Mouse (Mus musculus) heart, postnatal 10 days (tissue): ENCODE measurements around the gene Ikbip. TPM values are rescaled to one million over a fixed set of nuclear protein-coding genes. Genes with fewer than 3 reads are reported as not detected.

Experiments
- DNase-seq, 2 experiments: peaks; one replicate each; pipeline ENCODE4 v3.0.0; 2021
- intact Hi-C: fragments of 180-260 bp; cut with DNase I; formaldehyde crosslinking; loops from one replicate; pipeline ENCODE4 v1.15.1; 2025
- total RNA-seq, 2 experiments: library from RNA; stranded (reverse); gene quantifications; 2 replicates each; pipeline ENCODE4 v1.2.3; 2021

The Ikbip gene
- total RNA-seq, 2 experiments from 2014 or later, result 24.1 to 25.1 TPM

- intact Hi-C loops, result no loop called here
- DNase-seq, result no peak
Measured at GRCm38 (mm10) chr10:91109841-91110240, 27.1 kb downstream of the Ikbip start.

GRCm38 (mm10) chr10:91116958-91117357 lies 34.2 kb downstream of the Ikbip start:
- intact Hi-C loops, result no loop called here
- no peak for DNase-seq

- intact Hi-C loops, result loop anchor here (2.0 kb wide), 1 partner anchor 40 kb away; the partner anchor contains the start of genes Apaf1 and Ikbip
- no peak for DNase-seq
Measured at GRCm38 (mm10) chr10:91122646-91123045, 39.9 kb downstream of the Ikbip start.

GRCm38 (mm10) chr10:91123281-91123827 lies 40.6 kb downstream of the Ikbip start:
- DNase-seq, result peak; percentile 57 to 73
- intact Hi-C loops, result loop anchor here (2.0 kb wide), 1 partner anchor 41 kb away; the partner anchor contains the start of genes Apaf1 and Ikbip

- intact Hi-C loops, result loop anchor here (2.0 kb wide), 1 partner anchor 41 kb away; the partner anchor contains the start of genes Apaf1 and Ikbip
- peak; percentile 99 for DNase-seq
Measured at GRCm38 (mm10) chr10:91123828-91124822, 41.4 kb downstream of the Ikbip start, which contains the start of gene Slc25a3. Gene Slc25a3 (minus strand): TSS chr10:91124059.

GRCm38 (mm10) chr10:91126618-91127355 lies 44.0 kb downstream of the Ikbip start:
- intact Hi-C loops, result no loop called here
- DNase-seq, result peak in 1 of 2 experiments; percentile 34

GRCm38 (mm10) chr10:91127395-91127794 lies 44.7 kb downstream of the Ikbip start:
- DNase-seq, result no peak
- intact Hi-C loops, result no loop called here

- DNase-seq, result no peak
- intact Hi-C loops, result no loop called here
Measured at GRCm38 (mm10) chr10:91128551-91129160, 45.9 kb downstream of the Ikbip start.

- DNase-seq, result no peak
- intact Hi-C loops, result no loop called here
Measured at GRCm38 (mm10) chr10:91130792-91131191, 48.1 kb downstream of the Ikbip start.

GRCm38 (mm10) chr10:91131565-91131964 lies 48.8 kb downstream of the Ikbip start:
- no peak for DNase-seq
- intact Hi-C loops, result no loop called here

- DNase-seq, result no peak
- intact Hi-C loops, result no loop called here
Measured at GRCm38 (mm10) chr10:91135302-91135972, 52.7 kb downstream of the Ikbip start.

- intact Hi-C loops, result no loop called here
Measured at GRCm38 (mm10) chr10:91137400-91137799, 54.7 kb downstream of the Ikbip start.

GRCm38 (mm10) chr10:91138317-91138716 lies 55.6 kb downstream of the Ikbip start:
- peak in 1 of 2 experiments; percentile 20 for DNase-seq
- intact Hi-C loops, result no loop called here

More at GRCm38 (mm10) chr10:91137400-91137799, 54.7 kb downstream of the Ikbip start:
- no peak for DNase-seq

GRCm38 (mm10) chr10:91139148-91139766 lies 56.5 kb downstream of the Ikbip start:
- intact Hi-C loops, result no loop called here

GRCm38 (mm10) chr10:91141564-91141963 lies 58.8 kb downstream of the Ikbip start:
- DNase-seq, result peak in 1 of 2 experiments; percentile 34
- intact Hi-C loops, result loop anchor here (2.0 to 5.0 kb wide), 2 partner anchors 67 to 414 kb away; no protein-coding TSS in a partner anchor

More at GRCm38 (mm10) chr10:91139148-91139766, 56.5 kb downstream of the Ikbip start:
- no peak for DNase-seq

- intact Hi-C loops, result loop anchor here (2.0 to 5.0 kb wide), 2 partner anchors 82 to 415 kb away; no protein-coding TSS in a partner anchor
- no peak for DNase-seq
Measured at GRCm38 (mm10) chr10:91142654-91143191, 60.0 kb downstream of the Ikbip start.

- DNase-seq, result no peak
- intact Hi-C loops, result loop anchor here (2.0 to 5.0 kb wide), 2 partner anchors 83 to 416 kb away; no protein-coding TSS in a partner anchor
Measured at GRCm38 (mm10) chr10:91143313-91144230, 60.8 kb downstream of the Ikbip start.

- intact Hi-C loops, result no loop called here
- no peak for DNase-seq
Measured at GRCm38 (mm10) chr10:91145413-91145812, 62.7 kb downstream of the Ikbip start.
